Mouse (Mus musculus) adrenal gland, postnatal 14 days (tissue): ENCODE measurements at regions not wholly inside any gene's neighbourhood (a gene's known extent, or its start where the extent isn't known, plus 50 kb on each side); places are given as distances from the start of the nearest gene placed in this dataset.

ENCODE experiments used
- DNase-seq: peaks from one replicate; pipeline ENCODE4 v3.0.0; 2021; ENCODE audit warnings: mixed read lengths

- DNase-seq = no peak
Measured at GRCm38 (mm10) chr16:5829071-5829470, 56.1 kb upstream of the Rbfox1 start.

GRCm38 (mm10) chr16:5823316-5823715 is 61.8 kb upstream of the Rbfox1 start:
- no peak for DNase-seq

- no peak for DNase-seq
Measured at GRCm38 (mm10) chr16:5817166-5817565, 68.0 kb upstream of the Rbfox1 start.

- DNase-seq = no peak
Measured at GRCm38 (mm10) chr16:5812245-5812820, 72.8 kb upstream of the Rbfox1 start.

- DNase-seq = no peak
Measured at GRCm38 (mm10) chr16:5811654-5811992, 73.5 kb upstream of the Rbfox1 start.

GRCm38 (mm10) chr16:5810986-5811653 is 74.0 kb upstream of the Rbfox1 start:
- no peak for DNase-seq

GRCm38 (mm10) chr16:5798188-5798587 is 87.0 kb upstream of the Rbfox1 start:
- no peak for DNase-seq

- DNase-seq = peak; percentile 16
Measured at GRCm38 (mm10) chr16:5792216-5792615, 92.9 kb upstream of the Rbfox1 start.

- DNase-seq = no peak
Measured at GRCm38 (mm10) chr16:5790161-5790560, 95.0 kb upstream of the Rbfox1 start.

- no peak for DNase-seq
Measured at GRCm38 (mm10) chr16:5787206-5787605, 97.9 kb upstream of the Rbfox1 start.

GRCm38 (mm10) chr16:5766771-5767421 is 118.3 kb upstream of the Rbfox1 start:
- no peak for DNase-seq

GRCm38 (mm10) chr16:5765143-5765542 is 120.0 kb upstream of the Rbfox1 start:
- peak; percentile 68 for DNase-seq

GRCm38 (mm10) chr16:5760821-5761220 is 124.3 kb upstream of the Rbfox1 start:
- no peak for DNase-seq

- DNase-seq = no peak
Measured at GRCm38 (mm10) chr16:5759021-5759420, 126.1 kb upstream of the Rbfox1 start.

GRCm38 (mm10) chr16:5742716-5743507 is 142.2 kb upstream of the Rbfox1 start:
- DNase-seq = no peak

GRCm38 (mm10) chr16:5740776-5741175 is 144.4 kb upstream of the Rbfox1 start:
- DNase-seq = no peak

GRCm38 (mm10) chr16:5733608-5734007 is 151.5 kb upstream of the Rbfox1 start:
- DNase-seq = no peak

GRCm38 (mm10) chr16:5722506-5722905 is 162.6 kb upstream of the Rbfox1 start:
- DNase-seq = no peak

GRCm38 (mm10) chr16:5713476-5713875 is 171.7 kb upstream of the Rbfox1 start:
- no peak for DNase-seq

GRCm38 (mm10) chr16:5709831-5710230 is 175.3 kb upstream of the Rbfox1 start:
- DNase-seq = no peak

- DNase-seq = peak; percentile 65
Measured at GRCm38 (mm10) chr16:5700731-5701255, 184.4 kb upstream of the Rbfox1 start.

GRCm38 (mm10) chr16:5688322-5688721 is 196.8 kb upstream of the Rbfox1 start:
- DNase-seq = no peak
